ENCODE assay signal across 7 mouse cellular contexts in the genomic region with DNA sequence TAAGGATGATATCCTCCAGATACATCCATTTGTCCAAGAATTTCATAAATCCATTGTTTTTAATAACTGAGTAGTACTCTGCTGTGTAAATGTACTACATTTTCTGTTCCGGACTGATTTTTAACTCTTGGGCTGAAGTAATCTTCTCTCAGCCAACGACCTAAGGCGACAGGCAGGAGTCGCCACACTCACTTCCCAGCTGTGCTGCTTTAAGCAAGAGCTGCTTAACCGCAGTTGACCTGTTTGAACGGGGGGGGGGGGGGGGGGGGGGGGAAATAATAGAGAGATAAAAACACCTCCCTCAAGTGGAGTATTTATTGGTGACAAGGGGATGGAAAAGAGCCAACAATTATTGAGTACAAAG. TPM values are rescaled to one million over a fixed set of nuclear protein-coding genes. Genes with fewer than 3 reads are reported as not detected.
DNase-seq lines count a peak whose midpoint lies in the region; ATAC-seq lines count a peak whose summit lies in the region.

No protein-coding gene starts in this region.

- no peaks in the 10 kb centered on the region for H3K36me3 ChIP-seq in hindbrain, embryonic 13.5 days

- no peaks in the 10 kb centered on the region for H3K27me3 ChIP-seq in hindbrain, embryonic 13.5 days

- H3K27ac ChIP-seq in hindbrain, embryonic 13.5 days, result no peak overlapping the region

- peak overlapping the region; percentile 29 for H3K4me3 ChIP-seq in hindbrain, embryonic 13.5 days

- peak; percentile 56 for DNase-seq in CD4-positive, CD25-positive, alpha-beta regulatory T cell, adult 2 months (ENCODE audit: low read depth, low spot score)
- DNase-seq in MN1 (ENCODE audit: low spot score), result peak; percentile 61
- DNase-seq in cerebellum, postnatal 25 days, result no peak
- DNase-seq in right cerebral cortex, postnatal 14 days, result no peak
- no peak for DNase-seq in yolk sac, embryonic 10.5 days (ENCODE audit: low spot score)

- peaks cover 6% of the 10 kb centered on the region for H3K4me1 ChIP-seq in hindbrain, embryonic 13.5 days (replicated peaks)

- peak overlapping the region; percentile 49; the same call in 1 of the 2 replicates for H3K9ac ChIP-seq in hindbrain, embryonic 13.5 days

- H3K9me3 ChIP-seq in hindbrain, embryonic 13.5 days, result no peaks in the 10 kb centered on the region

- ATAC-seq in hindbrain, embryonic 13.5 days (ENCODE audit: low FRiP score), result no peak
- ATAC-seq in megakaryocyte, adult 5-6 weeks (ENCODE audit: poor library complexity, severe bottlenecking), result peak; percentile 58

- peak overlapping the region; percentile 51 for H3K4me2 ChIP-seq in hindbrain, embryonic 13.5 days

- WGBS in hindbrain, embryonic 13.5 days, result 16% methylated on average over 6 of the region's 6 CpGs

RNA-seq across cellular contexts. Expression of a gene that starts 13.0 kb away (rescaled TPM):
- polyA plus RNA-seq in hindbrain, embryonic 13.5 days (2015; fragmentation: Nextera tagmentation; extraction: Ambion mirVana), result 177 and 179 TPM in 2 replicates
- total RNA-seq in megakaryocyte, adult 5-6 weeks (2015), result 70.3 and 88.4 TPM in 2 replicates
- 87.7 and 103 TPM in 2 replicates for total RNA-seq in megakaryocyte, adult 5-6 weeks (2017)

Comparison
In these comparisons a context has a peak if more than half of its experiments do, and no peak if none do; other contexts are left out.
1. DNase-seq: peak in CD4-positive, CD25-positive, alpha-beta regulatory T cell, adult 2 months (single experiment) and MN1 (single experiment); none in cerebellum, postnatal 25 days (0 of 2), right cerebral cortex, postnatal 14 days (single experiment) and yolk sac, embryonic 10.5 days (single experiment).